Mouse (Mus musculus) neutrophil, adult 59 days (primary cell): ENCODE data around the gene Cdh18. TPM values are rescaled to one million over a fixed set of nuclear protein-coding genes. Genes with fewer than 3 reads are reported as not detected.

Experiments
- total RNA-seq, 2 experiments: library from RNA; stranded (reverse); gene quantifications; 1 replicate in 1 of 2; 2 replicates in 1 of 2; pipeline ENCODE4 v1.2.4; 2023

Cdh18 gene
- not detected for total RNA-seq

GRCm38 (mm10) chr15:22548711-22549271 lies at the start of gene Cdh18:
Gene Cdh18 (plus strand): TSS chr15:22549022.

